Mouse (Mus musculus) cerebellum, postnatal 4 days (tissue): ENCODE measurements around the gene Ptf1a.

Experiments
- DNase-seq, 2 experiments: peaks; one replicate each; pipeline ENCODE4 v3.0.0; 2022; ENCODE audit warnings: low spot score in 2 of 2, mixed read lengths in 1 of 2

Gene Ptf1a

GRCm38 (mm10) chr2:19452531-19453055, 7.1 kb downstream of the Ptf1a start:
- no peak for DNase-seq

DNA sequence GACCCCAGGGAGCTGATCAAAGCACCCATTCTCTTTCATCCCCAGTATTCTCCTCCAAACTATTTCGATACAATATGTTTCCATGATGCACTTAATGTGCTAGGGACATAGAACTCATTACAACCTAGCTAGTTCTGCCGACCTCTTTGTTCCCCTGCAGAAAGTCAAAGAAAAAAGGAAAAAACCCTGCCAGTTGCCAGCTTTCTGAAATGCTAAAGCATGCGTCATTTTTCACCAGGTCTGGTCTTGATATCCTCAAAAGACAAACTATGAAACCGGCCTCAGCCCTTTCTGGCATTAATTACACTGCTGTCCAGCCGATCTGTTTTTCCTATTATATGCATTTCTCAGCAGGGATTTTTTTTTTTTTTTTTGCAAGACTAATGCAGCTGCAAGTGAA, 9.8 kb downstream of the Ptf1a start:
- no peak for DNase-seq

- peak in 1 of 2 experiments; percentile 60 for DNase-seq
Measured at GRCm38 (mm10) chr2:19455857-19456482, 10.5 kb downstream of the Ptf1a start.

DNA sequence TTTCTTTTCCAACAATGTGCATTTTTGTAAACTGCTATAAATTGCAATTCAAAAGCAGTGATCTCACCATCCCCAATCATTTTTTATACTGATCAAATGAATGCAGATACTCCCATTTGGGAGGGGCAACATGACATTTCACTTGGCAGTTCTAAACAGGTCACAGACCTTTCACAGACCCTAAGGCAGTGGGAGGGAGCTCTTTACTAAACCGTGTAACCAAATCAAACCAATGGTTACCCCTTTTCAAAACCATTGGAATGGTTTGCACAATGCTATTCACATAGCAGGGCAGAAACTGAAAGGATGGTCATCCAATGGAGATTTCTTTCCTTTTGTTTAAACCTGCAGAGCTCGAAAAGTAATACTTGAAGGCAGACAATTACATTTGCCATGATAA, 13.3 kb downstream of the Ptf1a start:
- DNase-seq = no peak

- DNase-seq = no peak
Measured at GRCm38 (mm10) chr2:19461940-19462339, 16.5 kb downstream of the Ptf1a start.

DNA sequence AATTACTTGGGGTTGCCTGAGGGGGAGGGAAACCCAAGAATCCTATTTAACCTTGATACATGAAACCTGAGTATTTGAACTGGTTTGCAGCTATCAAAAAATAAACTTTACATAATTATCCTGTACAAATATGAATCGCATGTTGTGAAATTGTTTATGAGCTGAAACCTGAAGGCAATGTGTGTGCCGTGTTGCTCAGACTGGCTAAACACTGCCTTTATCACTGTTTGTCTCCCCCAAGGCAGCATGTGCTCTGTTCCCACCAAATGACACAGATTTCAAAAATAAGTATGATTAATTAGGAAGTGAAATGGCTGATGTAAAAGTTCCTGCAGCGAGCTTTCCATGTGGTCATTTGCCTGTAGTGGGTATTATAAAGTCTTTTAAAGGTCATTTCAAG, 44.8 kb downstream of the Ptf1a start:
- DNase-seq = no peak
